In genomic region chr11:22540600-22540999, GRCm38 (mm10) we compare ENCODE assay signal across 15 mouse cellular contexts.
"Had no signal": no experiment of that assay in that cellular context is flagged by ENCODE, and none has a peak within 500 bp of the region (broad histone marks: within the 10 kb centered on the region; RNA-seq: fewer than 3 reads in every experiment).

No protein-coding gene starts in this region.

- H3K27me3 ChIP-seq: kidney, embryonic 15.5 days; limb, embryonic 12.5 days; midbrain, embryonic 13.5 days; neural tube, embryonic 12.5 days had no signal

- H3K27ac ChIP-seq: kidney, embryonic 15.5 days; left cerebral cortex, adult 2 months; limb, embryonic 12.5 days; liver, embryonic 14.5 days; midbrain, embryonic 13.5 days; neural tube, embryonic 12.5 days had no signal

- H3K36me3 ChIP-seq: kidney, embryonic 15.5 days; limb, embryonic 12.5 days; midbrain, embryonic 13.5 days; neural tube, embryonic 12.5 days had no signal

- H3K9ac ChIP-seq: kidney, embryonic 15.5 days; limb, embryonic 12.5 days; liver, embryonic 14.5 days; midbrain, embryonic 13.5 days; neural tube, embryonic 12.5 days had no signal

- H3K4me2 ChIP-seq: kidney, embryonic 15.5 days; limb, embryonic 12.5 days; midbrain, embryonic 13.5 days; neural tube, embryonic 12.5 days had no signal

- H3K9me3 ChIP-seq: kidney, embryonic 15.5 days; limb, embryonic 12.5 days; midbrain, embryonic 13.5 days; neural tube, embryonic 12.5 days had no signal

- H3K4me3 ChIP-seq: kidney, embryonic 15.5 days; left cerebral cortex, adult 2 months; limb, embryonic 12.5 days; midbrain, embryonic 13.5 days; neural tube, embryonic 12.5 days had no signal

- ATAC-seq: lung, postnatal 0 days; midbrain, embryonic 13.5 days had no signal

- DNase-seq: kidney, postnatal 14 days; liver; lung, adult 2 months; lung, postnatal 36 days; right cerebral cortex, postnatal 4 days; spleen, adult 18-20 months; thymus, adult 18-20 months; thymus, postnatal 14 days had no signal

- H3K4me1 ChIP-seq: kidney, embryonic 15.5 days; limb, embryonic 12.5 days; midbrain, embryonic 13.5 days; neural tube, embryonic 12.5 days had no signal
